In genomic region chr11:113296912-113297625, GRCm38 (mm10) we compare ENCODE assay signal across 11 mouse cellular contexts.
DNase-seq lines count a peak whose midpoint lies in the region; ATAC-seq and TF ChIP-seq lines count a peak whose summit lies in the region.
"Had no signal": no experiment of that assay in that cellular context is flagged by ENCODE, and none has a peak within 500 bp of the region (broad histone marks: within the 10 kb centered on the region; RNA-seq: fewer than 3 reads in every experiment).

No protein-coding gene starts in this region.

- H3K4me3 ChIP-seq in intestine, postnatal 0 days (ENCODE audit: low read depth, low read length), result no peak overlapping the region
- no peak overlapping the region for H3K4me3 ChIP-seq in midbrain, embryonic 16.5 days (ENCODE audit: low read depth, low read length)
- H3K4me3 ChIP-seq: forebrain, embryonic 10.5 days had no signal

- H3K4me2 ChIP-seq in intestine, postnatal 0 days (replicated peaks; ENCODE audit: low read depth), result peak overlapping the region; percentile 11
- H3K4me2 ChIP-seq in midbrain, embryonic 16.5 days (ENCODE audit: low read length), result no peak overlapping the region
- H3K4me2 ChIP-seq: lung, embryonic 14.5 days had no signal

- H3K27me3 ChIP-seq in intestine, postnatal 0 days (replicated peaks; ENCODE audit: control insufficient read depth, insufficient read depth, low read length), result no peaks in the 10 kb centered on the region
- no peaks in the 10 kb centered on the region for H3K27me3 ChIP-seq in midbrain, embryonic 16.5 days (ENCODE audit: control insufficient read depth, insufficient read depth, low read depth, low read length)

- H3K36me3 ChIP-seq in intestine, postnatal 0 days (ENCODE audit: control insufficient read depth, insufficient read depth), result no peaks in the 10 kb centered on the region
- no peaks in the 10 kb centered on the region for H3K36me3 ChIP-seq in midbrain, embryonic 16.5 days (ENCODE audit: control insufficient read depth, insufficient read depth, low read length)
- H3K36me3 ChIP-seq: forebrain, embryonic 10.5 days had no signal

- TF ChIP-seq CTCF in intestine, postnatal 0 days (IDR thresholded peaks at IDR 0.05; ENCODE audit: low read depth), result no peak

- peak; percentile 17; the same call in 1 of the 2 replicates for ATAC-seq in intestine, postnatal 0 days
- no peak for ATAC-seq in midbrain, embryonic 16.5 days

- H3K9me3 ChIP-seq in intestine, postnatal 0 days (ENCODE audit: control insufficient read depth), result no peaks in the 10 kb centered on the region
- no peaks in the 10 kb centered on the region for H3K9me3 ChIP-seq in midbrain, embryonic 16.5 days (replicated peaks; ENCODE audit: control insufficient read depth, low read length, poor library complexity, severe bottlenecking)
- H3K9me3 ChIP-seq: forebrain, embryonic 10.5 days had no signal

- 60% methylated on average over 22 of the region's 22 CpGs for WGBS in intestine, postnatal 0 days
- WGBS in midbrain, embryonic 16.5 days, result 89% methylated on average over 22 of the region's 22 CpGs

- 0 out of 2 replicates have a peak overlapping the region, but pooled peaks have one; percentile 5 for H3K27ac ChIP-seq in intestine, postnatal 0 days (ENCODE audit: low read depth, low read length)
- H3K27ac ChIP-seq in midbrain, embryonic 16.5 days (ENCODE audit: low read length), result no peak overlapping the region
- H3K27ac ChIP-seq: stomach, postnatal 0 days had no signal

- peak; percentile 31 for DNase-seq in urinary bladder, adult 2 months (ENCODE audit: low spot score)
- no peak for DNase-seq in urinary bladder, postnatal 4 days (ENCODE audit: low spot score in 2 of 2)
- DNase-seq in adrenal gland, postnatal 10 days, result peak; percentile 38
- DNase-seq in urinary bladder, postnatal 36 days (ENCODE audit: low spot score in 2 of 2), result peak; percentile 23 to 26
- DNase-seq in lung, adult 18-20 months, result no peak
- DNase-seq in cerebellum, adult 11-12 months, result no peak

- H3K4me1 ChIP-seq in intestine, postnatal 0 days (replicated peaks; ENCODE audit: control insufficient read depth, insufficient read depth, low read length), result no peaks in the 10 kb centered on the region
- peaks cover 7% of the 10 kb centered on the region; the same call in 1 of the 2 replicates for H3K4me1 ChIP-seq in midbrain, embryonic 16.5 days (ENCODE audit: control insufficient read depth, insufficient read depth, low read length)

- no peak overlapping the region for H3K9ac ChIP-seq in intestine, postnatal 0 days (ENCODE audit: low read depth, low read length)
- no peak overlapping the region for H3K9ac ChIP-seq in midbrain, embryonic 16.5 days (ENCODE audit: low read depth, low read length)
- H3K9ac ChIP-seq: lung, embryonic 14.5 days had no signal

Comparison
In these comparisons a context has a peak if more than half of its experiments do, and no peak if none do; other contexts are left out.
1. DNase-seq: peak in urinary bladder, adult 2 months (single experiment), adrenal gland, postnatal 10 days (single experiment) and urinary bladder, postnatal 36 days (2 of 2); none in urinary bladder, postnatal 4 days (0 of 2), lung, adult 18-20 months (0 of 2) and cerebellum, adult 11-12 months (single experiment).